Mouse (Mus musculus): ENCODE data around the gene Chka.

- no peak for TF ChIP-seq CTCF (IDR thresholded peaks at IDR 0.05)
- no peak for TF ChIP-seq EP300 (IDR thresholded peaks at IDR 0.05)
Observed at GRCm38 (mm10) chr19:3843629-3844028, 7.9 kb upstream of the Chka start.
